Mouse (Mus musculus) myocyte (in vitro differentiated cells): Measurements from ENCODE around the gene Tra2b.

Source experiments
- CEBPB ChIP-seq: IDR thresholded peaks from 2 replicates; pipeline ENCODE4 v1.6.1; 2011; ENCODE audit warnings: mild to moderate bottlenecking, moderate library complexity; ENCODE audit not compliant: poor library complexity, insufficient read depth, severe bottlenecking
- MAX ChIP-seq: IDR thresholded peaks from one replicate; pipeline ENCODE4 v1.6.1; 2011; ENCODE audit warnings: low read depth, mild to moderate bottlenecking, control low read depth
- MYOG ChIP-seq, 3 experiments: IDR thresholded peaks; one replicate each; pipeline ENCODE4 v1.6.1; 2011; ENCODE audit warnings: control low read depth in 2 of 3, low read depth in 2 of 3, mild to moderate bottlenecking in 2 of 3; ENCODE audit not compliant: insufficient read length in 2 of 3, control insufficient read depth in 1 of 3, insufficient read depth in 1 of 3
- POLR2A ChIP-seq: IDR thresholded peaks from one replicate; pipeline ENCODE4 v1.6.1; 2011; ENCODE audit warnings: low read depth, mild to moderate bottlenecking, control low read depth, moderate library complexity; ENCODE audit not compliant: insufficient read length

GRCm38 (mm10) chr16:22266384-22266783 lies 579 bp upstream of the Tra2b start:
- TF ChIP-seq POLR2A, result no peak
- no peak for TF ChIP-seq CEBPB
- no peak for TF ChIP-seq MYOG (IDR thresholded peaks at IDR 0.05; ENCODE audit: control insufficient read depth in 1 of 3, insufficient read depth in 1 of 3, insufficient read length in 2 of 3, low read depth in 2 of 3)
- TF ChIP-seq MAX, result no peak
